Mouse (Mus musculus): ENCODE measurements around the gene Nrxn3. TPM values are rescaled to one million over a fixed set of nuclear protein-coding genes. Genes with fewer than 3 reads are reported as not detected.

The Nrxn3 gene
- polyA plus RNA-seq, 1 experiment from 2014 or later, result 1.6 TPM

- no peak for ATAC-seq (ENCODE audit: extremely low read depth, insufficient number of reproducible peaks, low FRiP score, low TSS enrichment)
- WGBS, result 55% methylated on average over 1 of the region's 1 CpGs
These were observed 1580.0 kb downstream of the Nrxn3 start for GRCm38 (mm10) chr12:90302671-90303070.

GRCm38 (mm10) chr12:90331806-90332205, 1609.1 kb downstream of the Nrxn3 start:
- Histone ChIP-seq H3K9me3 (no peaks in the 10 kb centered on the region), H3K4me2 (no peak overlapping the region), H3K27me3 (replicated peaks) (no peaks in the 10 kb centered on the region), H3K27ac (replicated peaks) (no peak overlapping the region), H3K36me3 (no peaks in the 10 kb centered on the region), H3K4me3 (no peak overlapping the region), H3K4me1 (no peaks in the 10 kb centered on the region), H3K9ac (no peak overlapping the region)
- WGBS, result 83% methylated on average over 15 of the region's 15 CpGs
- no peak for ATAC-seq (ENCODE audit: extremely low read depth, insufficient number of reproducible peaks, low FRiP score, low TSS enrichment)

More at GRCm38 (mm10) chr12:90302671-90303070, 1580.0 kb downstream of the Nrxn3 start:
- H3K4me3 ChIP-seq, result no peak overlapping the region
- H3K9me3 ChIP-seq, result no peaks in the 10 kb centered on the region
- no peaks in the 10 kb centered on the region for H3K36me3 ChIP-seq
- no peak overlapping the region for H3K4me2 ChIP-seq
- H3K27ac ChIP-seq (replicated peaks), result no peak overlapping the region
- no peaks in the 10 kb centered on the region for H3K27me3 ChIP-seq (replicated peaks)
- peaks cover 5% of the 10 kb centered on the region for H3K4me1 ChIP-seq
- no peak overlapping the region for H3K9ac ChIP-seq

DNA sequence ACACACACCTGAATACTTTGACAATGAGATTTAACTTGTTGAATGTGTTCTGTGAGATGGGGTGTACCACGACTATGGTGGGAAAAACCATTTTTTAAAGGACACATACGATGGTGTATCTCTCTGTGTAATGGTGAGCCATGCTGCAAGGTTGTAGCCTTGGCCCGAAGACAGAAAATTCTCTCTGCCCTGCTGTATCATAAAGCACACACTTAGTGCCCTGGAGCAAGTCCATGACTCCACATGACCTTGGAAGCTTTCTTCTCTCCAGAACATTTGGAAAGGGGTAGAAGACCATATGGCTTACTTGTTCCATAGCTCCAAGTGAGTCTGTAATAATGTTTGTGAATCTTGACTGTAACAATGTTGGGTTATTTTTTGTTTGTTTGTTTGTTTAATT, 1609.8 kb downstream of the Nrxn3 start:
- no peak overlapping the region for H3K9ac ChIP-seq
- no peak for ATAC-seq (ENCODE audit: extremely low read depth, insufficient number of reproducible peaks, low FRiP score, low TSS enrichment)
- H3K27ac ChIP-seq (replicated peaks), result no peak overlapping the region
- no peak overlapping the region for H3K4me2 ChIP-seq
- WGBS, result 75% methylated on average over 3 of the region's 3 CpGs
- H3K4me3 ChIP-seq, result no peak overlapping the region
- H3K27me3 ChIP-seq (replicated peaks), result no peaks in the 10 kb centered on the region
- no peaks in the 10 kb centered on the region for H3K4me1 ChIP-seq
- no peaks in the 10 kb centered on the region for H3K36me3 ChIP-seq
- no peaks in the 10 kb centered on the region for H3K9me3 ChIP-seq

GRCm38 (mm10) chr12:90337496-90338228, 1615.0 kb downstream of the Nrxn3 start:
- no peaks in the 10 kb centered on the region for H3K27me3 ChIP-seq (replicated peaks)
- no peak overlapping the region for H3K27ac ChIP-seq (replicated peaks)
- H3K9me3 ChIP-seq, result no peaks in the 10 kb centered on the region
- no peak overlapping the region for H3K4me3 ChIP-seq
- no peak overlapping the region for H3K4me2 ChIP-seq
- H3K4me1 ChIP-seq, result no peaks in the 10 kb centered on the region
- H3K36me3 ChIP-seq, result no peaks in the 10 kb centered on the region
- no peak for ATAC-seq (ENCODE audit: extremely low read depth, insufficient number of reproducible peaks, low FRiP score, low TSS enrichment)
- H3K9ac ChIP-seq, result no peak overlapping the region

DNA sequence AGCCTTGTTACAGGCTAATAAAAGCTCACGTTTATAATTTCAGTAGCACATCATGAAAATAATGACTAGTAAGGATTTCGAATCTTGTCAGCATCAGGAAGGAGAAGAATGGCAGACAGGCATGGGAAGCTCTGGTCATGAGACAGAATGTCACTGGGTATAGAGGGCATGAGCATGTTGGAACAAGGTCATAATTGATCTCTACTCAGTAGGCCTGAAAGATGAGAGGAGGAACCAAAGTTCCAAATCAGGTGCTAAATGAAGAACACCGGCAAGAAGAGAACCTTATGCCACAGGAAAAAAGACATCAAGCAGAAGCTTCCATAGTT, 1615.5 kb downstream of the Nrxn3 start:
- WGBS, result 76% methylated on average over 3 of the region's 3 CpGs

More for the DNA sequence above, 1615.5 kb downstream of the Nrxn3 start:
- no peak for ATAC-seq (ENCODE audit: extremely low read depth, insufficient number of reproducible peaks, low FRiP score, low TSS enrichment)
- no peaks in the 10 kb centered on the region for H3K36me3 ChIP-seq
- H3K9me3 ChIP-seq, result no peaks in the 10 kb centered on the region
- no peak overlapping the region for H3K4me2 ChIP-seq
- H3K27me3 ChIP-seq (replicated peaks), result no peaks in the 10 kb centered on the region
- H3K4me1 ChIP-seq, result no peaks in the 10 kb centered on the region
- H3K27ac ChIP-seq (replicated peaks), result no peak overlapping the region
- no peak overlapping the region for H3K4me3 ChIP-seq
- H3K9ac ChIP-seq, result no peak overlapping the region

Small RNA genes within 50 kb of the gene (microRNA-seq; reads per million reads assigned to microRNA genes)
- gene Gm23989, result not detected
- gene Gm27313, result not detected
